Mouse (Mus musculus) heart, embryonic 16.5 days (tissue): ENCODE data around the gene Gnl3l. TPM values are rescaled to one million over a fixed set of nuclear protein-coding genes. Genes with fewer than 3 reads are reported as not detected.

Source experiments
- ATAC-seq: fragments of 200-750 bp; cut with Nextera tagmentation; replicated peaks from 2 replicates; pipeline ENCODE4 v1.8.0; 2017; ENCODE audit warnings: moderate number of reproducible peaks; ENCODE audit not compliant: insufficient read depth, low FRiP score; ENCODE audit errors: extremely low read depth
- H3K27ac ChIP-seq: fragments of 300-500 bp; sonication (generic); 2 replicates; pipeline ENCODE4 v1.5.1; 2014; ENCODE audit warnings: mild to moderate bottlenecking, low read length, control low read depth, moderate library complexity
- H3K27me3 ChIP-seq: fragments of 300-500 bp; sonication (generic); 2 replicates; pipeline ENCODE4 v1.6.1; 2014; ENCODE audit warnings: low read length, mixed read lengths; ENCODE audit not compliant: control insufficient read depth, insufficient read depth
- H3K36me3 ChIP-seq: fragments of 300-500 bp; sonication (generic); 2 replicates; pipeline ENCODE4 v1.6.1; 2014; ENCODE audit not compliant: control insufficient read depth, insufficient read depth
- H3K4me1 ChIP-seq: fragments of 300-500 bp; sonication (generic); 2 replicates; pipeline ENCODE4 v1.6.1; 2014; ENCODE audit warnings: low read length, mixed read lengths; ENCODE audit not compliant: control insufficient read depth, insufficient read depth
- H3K4me2 ChIP-seq: fragments of 300-500 bp; sonication (generic); 2 replicates; pipeline ENCODE4 v1.6.1; 2014; ENCODE audit warnings: low read depth, mild to moderate bottlenecking, control low read depth, low read length
- H3K4me3 ChIP-seq: fragments of 300-500 bp; sonication (generic); 2 replicates; pipeline ENCODE4 v1.5.1; 2014; ENCODE audit warnings: mild to moderate bottlenecking, control low read depth, low read length
- H3K9ac ChIP-seq: fragments of 300-500 bp; sonication (generic); 2 replicates; pipeline ENCODE4 v1.6.1; 2014; ENCODE audit warnings: low read length, control low read depth
- H3K9me3 ChIP-seq: fragments of 300-500 bp; sonication (generic); replicated peaks from 2 replicates; pipeline ENCODE4 v1.6.1; 2016; ENCODE audit warnings: low read length; ENCODE audit not compliant: control insufficient read depth
- WGBS: fragments of 180-500 bp; shearing (Covaris S2); extraction: QIAGEN DNeasy Blood & Tissue Kit; methylation state at CpG from one replicate; pipeline ENCODE4 v1.1.7; 2014; 5-methylcytosine and 5-hydroxymethylcytosine counted together
- polyA plus RNA-seq: library from polyadenylated mRNA; unstranded; fragments of >200 nt; fragmentation: Nextera tagmentation; extraction: Ambion mirVana; gene quantifications from 2 replicates; pipeline ENCODE4 v1.2.1, GENCODE M21; 2015

The Gnl3l gene
- polyA plus RNA-seq, 1 experiment from 2014 or later: 21.4 TPM

- no peaks in the 10 kb centered on the region for H3K4me1 ChIP-seq
- H3K27me3 ChIP-seq: no peaks in the 10 kb centered on the region
- no peak overlapping the region for H3K27ac ChIP-seq
- H3K4me2 ChIP-seq: no peak overlapping the region
- H3K4me3 ChIP-seq: no peak overlapping the region
- peaks cover 3% of the 10 kb centered on the region; the same call in 1 of the 2 replicates for H3K36me3 ChIP-seq
- no peak overlapping the region for H3K9ac ChIP-seq
- 41% methylated on average over 1 of the region's 1 CpGs for WGBS
- no peak for ATAC-seq
- H3K9me3 ChIP-seq: no peaks in the 10 kb centered on the region
These were observed 35.5 kb downstream of the Gnl3l start for GRCm38 (mm10) chrX:150981621-150982020.

GRCm38 (mm10) chrX:150975424-150975823 is 41.7 kb downstream of the Gnl3l start:
- no peaks in the 10 kb centered on the region for H3K9me3 ChIP-seq
- 87% methylated on average over 5 of the region's 5 CpGs for WGBS
- no peaks in the 10 kb centered on the region for H3K4me1 ChIP-seq
- no peaks in the 10 kb centered on the region for H3K27me3 ChIP-seq
- no peak for ATAC-seq
- H3K36me3 ChIP-seq: no peaks in the 10 kb centered on the region
- H3K27ac ChIP-seq: no peak overlapping the region
- H3K4me3 ChIP-seq: no peak overlapping the region
- no peak overlapping the region for H3K9ac ChIP-seq
- no peak overlapping the region for H3K4me2 ChIP-seq

GRCm38 (mm10) chrX:150963027-150963426 is 54.1 kb downstream of the Gnl3l start:
- no peak for ATAC-seq
- no peak overlapping the region for H3K4me2 ChIP-seq
- H3K36me3 ChIP-seq: no peaks in the 10 kb centered on the region
- no peak overlapping the region for H3K27ac ChIP-seq
- no peaks in the 10 kb centered on the region for H3K9me3 ChIP-seq
- H3K4me1 ChIP-seq: no peaks in the 10 kb centered on the region
- 13% methylated on average over 2 of the region's 2 CpGs for WGBS
- H3K27me3 ChIP-seq: no peaks in the 10 kb centered on the region
- H3K4me3 ChIP-seq: no peak overlapping the region
- H3K9ac ChIP-seq: no peak overlapping the region

- no peak overlapping the region for H3K4me2 ChIP-seq
These were observed 56.4 kb downstream of the Gnl3l start for GRCm38 (mm10) chrX:150960702-150961101.

GRCm38 (mm10) chrX:150956522-150957300 is 60.4 kb downstream of the Gnl3l start:
- H3K4me3 ChIP-seq: peak overlapping the region; percentile 18; the same call in 1 of the 2 replicates
- H3K4me1 ChIP-seq: no peaks in the 10 kb centered on the region
- ATAC-seq: peak; percentile 86

More at GRCm38 (mm10) chrX:150960702-150961101, 56.4 kb downstream of the Gnl3l start:
- Histone ChIP-seq H3K27ac (no peak overlapping the region), H3K9ac (no peak overlapping the region), H3K9me3 (no peaks in the 10 kb centered on the region), H3K27me3 (no peaks in the 10 kb centered on the region), H3K4me1 (no peaks in the 10 kb centered on the region), H3K4me3 (no peak overlapping the region), H3K36me3 (no peaks in the 10 kb centered on the region)
- no peak for ATAC-seq
- 50% methylated on average over 5 of the region's 5 CpGs for WGBS

GRCm38 (mm10) chrX:150956016-150956415 is 61.1 kb downstream of the Gnl3l start:
- peak overlapping the region; percentile 64 for H3K27ac ChIP-seq
- peak overlapping the region; percentile 55 for H3K4me2 ChIP-seq
- WGBS: 60% methylated on average over 1 of the region's 1 CpGs
- H3K4me3 ChIP-seq: peak overlapping the region; percentile 18; the same call in 1 of the 2 replicates
- no peaks in the 10 kb centered on the region for H3K4me1 ChIP-seq
- no peaks in the 10 kb centered on the region for H3K9me3 ChIP-seq
- H3K27me3 ChIP-seq: no peaks in the 10 kb centered on the region
- H3K36me3 ChIP-seq: no peaks in the 10 kb centered on the region
- no peak for ATAC-seq
- H3K9ac ChIP-seq: no peak overlapping the region

More at GRCm38 (mm10) chrX:150956522-150957300, 60.4 kb downstream of the Gnl3l start:
- Histone ChIP-seq H3K27me3 (no peaks in the 10 kb centered on the region), H3K4me2 (peak overlapping the region; percentile 55), H3K9ac (no peak overlapping the region), H3K36me3 (no peaks in the 10 kb centered on the region), H3K9me3 (no peaks in the 10 kb centered on the region), H3K27ac (peak overlapping the region; percentile 62)
- WGBS: 16% methylated on average over 25 of the region's 25 CpGs

- 0 out of 2 replicates have a peak, but pooled peaks have one; percentile 28 for ATAC-seq
- H3K27me3 ChIP-seq: no peaks in the 10 kb centered on the region
- 22% methylated on average over 2 of the region's 2 CpGs for WGBS
These were observed 61.7 kb downstream of the Gnl3l start for GRCm38 (mm10) chrX:150955441-150955840.

GRCm38 (mm10) chrX:150954721-150955120 is 62.4 kb downstream of the Gnl3l start:
- no peak overlapping the region for H3K27ac ChIP-seq
- no peak for ATAC-seq
- no peak overlapping the region for H3K9ac ChIP-seq
- no peaks in the 10 kb centered on the region for H3K4me1 ChIP-seq
- H3K9me3 ChIP-seq: no peaks in the 10 kb centered on the region
- 76% methylated on average over 1 of the region's 1 CpGs for WGBS
- H3K27me3 ChIP-seq: no peaks in the 10 kb centered on the region
- H3K36me3 ChIP-seq: no peaks in the 10 kb centered on the region
- no peak overlapping the region for H3K4me2 ChIP-seq
- H3K4me3 ChIP-seq: no peak overlapping the region

More at GRCm38 (mm10) chrX:150955441-150955840, 61.7 kb downstream of the Gnl3l start:
- H3K4me1 ChIP-seq: no peaks in the 10 kb centered on the region
- no peak overlapping the region for H3K4me2 ChIP-seq
- no peak overlapping the region for H3K9ac ChIP-seq
- H3K36me3 ChIP-seq: no peaks in the 10 kb centered on the region
- no peaks in the 10 kb centered on the region for H3K9me3 ChIP-seq
- peak overlapping the region; percentile 64 for H3K27ac ChIP-seq
- no peak overlapping the region for H3K4me3 ChIP-seq
